Comparison of ENCODE assay signal across 19 mouse cellular contexts in genomic region chr11:5945096-5945495, GRCm38 (mm10). TPM values are rescaled to one million over a fixed set of nuclear protein-coding genes. Genes with fewer than 3 reads are reported as not detected.
DNase-seq lines count a peak whose midpoint lies in the region; ATAC-seq and TF ChIP-seq lines count a peak whose summit lies in the region.
"Had no signal": no experiment of that assay in that cellular context is flagged by ENCODE, and none has a peak within 500 bp of the region (broad histone marks: within the 10 kb centered on the region; RNA-seq: fewer than 3 reads in every experiment).

No protein-coding gene starts in this region.

- no peak overlapping the region for H3K4me3 ChIP-seq in intestine, embryonic 14.5 days (ENCODE audit: low read depth, low read length)
- H3K4me3 ChIP-seq in intestine, postnatal 0 days (ENCODE audit: low read depth, low read length), result no peak overlapping the region
- H3K4me3 ChIP-seq in liver, postnatal 0 days (ENCODE audit: low read depth, low read length), result no peak overlapping the region
- H3K4me3 ChIP-seq: forebrain, embryonic 13.5 days; heart, adult 2 months; kidney, embryonic 15.5 days; limb, embryonic 15.5 days had no signal

- DNase-seq in intestine, embryonic 14.5 days (ENCODE audit: low spot score), result peak; percentile 43
- DNase-seq in 416B (ENCODE audit: low read depth) (peak; percentile 70), adipocyte (ENCODE audit: low spot score) (peak; percentile 65)
- DNase-seq in fibroblast of lung, adult 2 months (ENCODE audit: low read depth), result peak; percentile 34
- no peak for DNase-seq in liver, postnatal 0 days
- no peak for DNase-seq in spleen, postnatal 36 days (ENCODE audit: low spot score in 2 of 2)
- DNase-seq: cerebellum, postnatal 10 days; embryo, embryonic 11 days; heart, adult 2 months; heart, postnatal 14 days; lung, embryonic 14.5 days; thymus, postnatal 14 days had no signal

- no peak overlapping the region for H3K27ac ChIP-seq in intestine, embryonic 14.5 days (ENCODE audit: low read depth)
- no peak overlapping the region for H3K27ac ChIP-seq in intestine, postnatal 0 days (ENCODE audit: low read depth, low read length)
- H3K27ac ChIP-seq in liver, postnatal 0 days (ENCODE audit: low read depth), result no peak overlapping the region
- H3K27ac ChIP-seq: forebrain, embryonic 13.5 days; heart, adult 2 months; hindbrain, postnatal 0 days; kidney, embryonic 15.5 days; limb, embryonic 15.5 days had no signal

- H3K4me1 ChIP-seq in intestine, embryonic 14.5 days (replicated peaks; ENCODE audit: control insufficient read depth, insufficient read depth, low read length), result peaks cover 6% of the 10 kb centered on the region; the same call in 1 of the 2 replicates
- 0 out of 2 replicates have a peak, but pooled peaks cover 4% of the 10 kb centered on the region for H3K4me1 ChIP-seq in intestine, postnatal 0 days (replicated peaks; ENCODE audit: control insufficient read depth, insufficient read depth, low read length)
- 0 out of 2 replicates have a peak, but pooled peaks cover 1% of the 10 kb centered on the region for H3K4me1 ChIP-seq in liver, postnatal 0 days (ENCODE audit: insufficient read depth)

- no peaks in the 10 kb centered on the region for H3K9me3 ChIP-seq in intestine, embryonic 14.5 days (ENCODE audit: control insufficient read depth, low read length)
- no peaks in the 10 kb centered on the region for H3K9me3 ChIP-seq in intestine, postnatal 0 days (ENCODE audit: control insufficient read depth)
- no peaks in the 10 kb centered on the region for H3K9me3 ChIP-seq in liver, postnatal 0 days (ENCODE audit: low read length)
- H3K9me3 ChIP-seq: forebrain, embryonic 13.5 days; kidney, embryonic 15.5 days; limb, embryonic 15.5 days had no signal

- H3K9ac ChIP-seq in intestine, embryonic 14.5 days (ENCODE audit: low read length), result no peak overlapping the region
- H3K9ac ChIP-seq in intestine, postnatal 0 days (ENCODE audit: low read depth, low read length), result no peak overlapping the region
- H3K9ac ChIP-seq in liver, postnatal 0 days (replicated peaks), result no peak overlapping the region
- H3K9ac ChIP-seq: forebrain, embryonic 13.5 days; kidney, embryonic 15.5 days; limb, embryonic 15.5 days; lung, embryonic 14.5 days had no signal

- TF ChIP-seq CTCF in intestine, postnatal 0 days (IDR thresholded peaks at IDR 0.05; ENCODE audit: low read depth), result no peak
- TF ChIP-seq CTCF in liver, postnatal 0 days (IDR thresholded peaks at IDR 0.05; ENCODE audit: low read depth), result no peak

- H3K27me3 ChIP-seq in intestine, embryonic 14.5 days (replicated peaks; ENCODE audit: control insufficient read depth, insufficient read depth, low read length), result no peaks in the 10 kb centered on the region
- H3K27me3 ChIP-seq in intestine, postnatal 0 days (replicated peaks; ENCODE audit: control insufficient read depth, insufficient read depth, low read length), result no peaks in the 10 kb centered on the region
- no peaks in the 10 kb centered on the region for H3K27me3 ChIP-seq in liver, postnatal 0 days (ENCODE audit: insufficient read depth, low read length)
- H3K27me3 ChIP-seq: forebrain, embryonic 13.5 days; kidney, embryonic 15.5 days; limb, embryonic 15.5 days had no signal

- no peaks in the 10 kb centered on the region for H3K36me3 ChIP-seq in intestine, embryonic 14.5 days (ENCODE audit: control insufficient read depth, insufficient read depth, low read length)
- no peaks in the 10 kb centered on the region for H3K36me3 ChIP-seq in intestine, postnatal 0 days (ENCODE audit: control insufficient read depth, insufficient read depth)
- no peaks in the 10 kb centered on the region for H3K36me3 ChIP-seq in liver, postnatal 0 days (replicated peaks; ENCODE audit: insufficient read depth, low read length)
- H3K36me3 ChIP-seq: kidney, embryonic 15.5 days; limb, embryonic 15.5 days had no signal

- no peak for ATAC-seq in intestine, embryonic 14.5 days (replicated peaks; ENCODE audit: low FRiP score, low TSS enrichment, low read depth)
- ATAC-seq in intestine, postnatal 0 days, result no peak
- ATAC-seq in liver, postnatal 0 days, result no peak
- ATAC-seq: CD4-positive, CD25-positive, alpha-beta regulatory T cell, adult 4 months; forebrain, embryonic 13.5 days; hindbrain, postnatal 0 days had no signal

- no peak for TF ChIP-seq EP300 in liver, postnatal 0 days (IDR thresholded peaks at IDR 0.05; ENCODE audit: low read depth)

- no peak overlapping the region for H3K4me2 ChIP-seq in intestine, embryonic 14.5 days (ENCODE audit: low read length)
- H3K4me2 ChIP-seq in intestine, postnatal 0 days (replicated peaks; ENCODE audit: low read depth), result no peak overlapping the region
- H3K4me2 ChIP-seq in liver, postnatal 0 days (ENCODE audit: low read depth, low read length), result no peak overlapping the region
- H3K4me2 ChIP-seq: forebrain, embryonic 13.5 days; kidney, embryonic 15.5 days; limb, embryonic 15.5 days; lung, embryonic 14.5 days had no signal

- 62% methylated on average over 2 of the region's 2 CpGs for WGBS in intestine, embryonic 14.5 days
- WGBS in intestine, postnatal 0 days, result 47% methylated on average over 2 of the region's 2 CpGs
- 68% methylated on average over 2 of the region's 2 CpGs for WGBS in liver, postnatal 0 days (ENCODE audit: insufficient replicate concordance)

RNA-seq across cellular contexts. Expression of gene Gck, which starts 4.8 kb away (rescaled TPM):
- polyA plus RNA-seq in intestine, embryonic 14.5 days (2014; fragmentation: Nextera tagmentation; extraction: Ambion mirVana), result 1.2 and 2.3 TPM in 2 replicates
- 0.44 TPM in 2 replicates for polyA plus RNA-seq in intestine, postnatal 0 days (2015; fragmentation: Nextera tagmentation; extraction: Ambion mirVana)
- polyA plus RNA-seq in liver, postnatal 0 days (2015; fragmentation: Nextera tagmentation; extraction: Ambion mirVana), result 0.66 and 1.3 TPM in 2 replicates
- polyA plus RNA-seq: CD4-positive, CD25-positive, alpha-beta regulatory T cell, adult 4 months had no signal

RNA-seq across cellular contexts. Expression of gene Ykt6, which starts 10.4 kb away (rescaled TPM):
- polyA plus RNA-seq in intestine, embryonic 14.5 days (2014; fragmentation: Nextera tagmentation; extraction: Ambion mirVana), result 23.0 and 23.3 TPM in 2 replicates
- polyA plus RNA-seq in intestine, postnatal 0 days (2015; fragmentation: Nextera tagmentation; extraction: Ambion mirVana), result 50.9 and 53.8 TPM in 2 replicates
- 15.1 and 16.6 TPM in 2 replicates for polyA plus RNA-seq in liver, postnatal 0 days (2015; fragmentation: Nextera tagmentation; extraction: Ambion mirVana)

RNA-seq across cellular contexts. Expression of gene Myl7, which starts 46.5 kb away (rescaled TPM):
- polyA plus RNA-seq in intestine, embryonic 14.5 days (2014; fragmentation: Nextera tagmentation; extraction: Ambion mirVana), result 22.9 and 33.3 TPM in 2 replicates
- 20.9 and 22.7 TPM in 2 replicates for polyA plus RNA-seq in intestine, postnatal 0 days (2015; fragmentation: Nextera tagmentation; extraction: Ambion mirVana)
- 2.4 and 2.6 TPM in 2 replicates for polyA plus RNA-seq in liver, postnatal 0 days (2015; fragmentation: Nextera tagmentation; extraction: Ambion mirVana)
- polyA plus RNA-seq: CD4-positive, CD25-positive, alpha-beta regulatory T cell, adult 4 months; forebrain, embryonic 13.5 days; hindbrain, postnatal 0 days; neural tube, embryonic 14.5 days had no signal

Comparison
In these comparisons a context has a peak if more than half of its experiments do, and no peak if none do; other contexts are left out.
1. DNase-seq: peak in intestine, embryonic 14.5 days (single experiment), 416B (single experiment), adipocyte (single experiment) and fibroblast of lung, adult 2 months (single experiment); none in liver, postnatal 0 days (single experiment) and spleen, postnatal 36 days (0 of 2).